Mouse (Mus musculus): Measurements from ENCODE around the gene Klk1b26.
"Not testable (repeated sequence)": the region's sequence is repeated elsewhere in the genome, so short reads cannot be mapped to it uniquely, and the experiment has no call there.

DNA sequence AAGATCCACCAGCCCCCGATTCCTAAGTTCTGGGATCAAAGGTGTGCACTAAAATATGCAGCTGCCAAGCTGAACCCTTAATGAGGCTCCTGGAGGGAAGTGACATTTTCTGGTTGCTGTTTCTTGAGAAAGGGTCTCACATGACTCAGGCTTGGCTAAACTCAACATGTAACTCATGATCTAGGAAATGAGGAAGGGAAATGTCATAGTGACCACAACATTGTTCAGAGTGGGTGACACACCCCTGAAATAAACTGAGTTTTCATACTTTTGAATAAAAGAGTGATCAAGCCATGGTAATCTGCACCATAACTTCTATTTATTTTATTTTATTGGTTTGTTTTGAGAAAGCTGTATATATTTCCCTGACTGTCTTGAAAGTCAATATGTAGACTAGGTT, 17.1 kb upstream of the Klk1b26 start:
- TF ChIP-seq GATA1, TAL1 (IDR thresholded peaks at IDR 0.05; ENCODE audit: low read length): not testable (repeated sequence)
